In genomic region chr2:117331634-117332033, GRCm38 (mm10) we compare ENCODE assay signal across 9 mouse cellular contexts. TPM values are rescaled to one million over a fixed set of nuclear protein-coding genes. Genes with fewer than 3 reads are reported as not detected.
DNase-seq lines count a peak whose midpoint lies in the region; ATAC-seq and TF ChIP-seq lines count a peak whose summit lies in the region.
"Had no signal": no experiment of that assay in that cellular context is flagged by ENCODE, and none has a peak within 500 bp of the region (broad histone marks: within the 10 kb centered on the region; RNA-seq: fewer than 3 reads in every experiment).

No protein-coding gene starts in this region.

- DNase-seq in liver, embryonic 11.5 days (ENCODE audit: low spot score) = no peak
- no peak for DNase-seq in liver
- DNase-seq in ES-CJ7 (ENCODE audit: low read depth, low spot score) = peak; percentile 48
- peak; percentile 58 for DNase-seq in splenic B cell, adult 2 months (ENCODE audit: low read depth, low spot score)
- no peak for DNase-seq in urinary bladder, postnatal 14 days (ENCODE audit: low spot score)
- DNase-seq in adrenal gland, postnatal 10 days = no peak

- no peaks in the 10 kb centered on the region for H3K9me3 ChIP-seq in liver, embryonic 11.5 days (ENCODE audit: control insufficient read depth, low read length)
- H3K9me3 ChIP-seq: hindbrain, embryonic 12.5 days; neural tube, embryonic 12.5 days had no signal

- no peaks in the 10 kb centered on the region for H3K27me3 ChIP-seq in liver, embryonic 11.5 days (replicated peaks; ENCODE audit: control insufficient read depth, insufficient read depth, low read length)
- H3K27me3 ChIP-seq in splenic B cell, adult 2 months (ENCODE audit: control insufficient read depth, insufficient read depth, low read length, poor library complexity, severe bottlenecking) = no peaks in the 10 kb centered on the region
- H3K27me3 ChIP-seq: hindbrain, embryonic 12.5 days; neural tube, embryonic 12.5 days had no signal

- 41% methylated on average over 5 of the region's 5 CpGs for WGBS in liver, embryonic 11.5 days

- no peak overlapping the region for H3K4me3 ChIP-seq in liver, embryonic 11.5 days (ENCODE audit: low read depth, low read length)
- no peak overlapping the region for H3K4me3 ChIP-seq in cortical plate, adult 2 months (ENCODE audit: insufficient read depth, low read length)
- H3K4me3 ChIP-seq: hindbrain, embryonic 12.5 days; neural tube, embryonic 12.5 days had no signal

- ATAC-seq in liver, embryonic 11.5 days (replicated peaks; ENCODE audit: low FRiP score) = peak; percentile 29; the same call in 1 of the 2 replicates

- TF ChIP-seq POLR2A in cortical plate, adult 2 months (IDR thresholded peaks at IDR 0.05; ENCODE audit: extremely low read depth, insufficient read depth, low read length) = no peak

- H3K27ac ChIP-seq in liver, embryonic 11.5 days (ENCODE audit: low read depth, low read length) = no peak overlapping the region
- no peak overlapping the region for H3K27ac ChIP-seq in cortical plate, adult 2 months (ENCODE audit: insufficient read depth, low read length)
- H3K27ac ChIP-seq: hindbrain, embryonic 12.5 days; neural tube, embryonic 12.5 days had no signal

- no peak overlapping the region for H3K9ac ChIP-seq in liver, embryonic 11.5 days (ENCODE audit: low read depth, low read length)
- H3K9ac ChIP-seq: hindbrain, embryonic 12.5 days; neural tube, embryonic 12.5 days had no signal

- H3K36me3 ChIP-seq in liver, embryonic 11.5 days (ENCODE audit: control insufficient read depth, insufficient read depth, low read length) = no peaks in the 10 kb centered on the region
- peaks cover 7% of the 10 kb centered on the region for H3K36me3 ChIP-seq in splenic B cell, adult 2 months (ENCODE audit: control insufficient read depth, insufficient read depth, low read length, poor library complexity, severe bottlenecking)
- H3K36me3 ChIP-seq: hindbrain, embryonic 12.5 days; neural tube, embryonic 12.5 days had no signal

- H3K4me2 ChIP-seq in liver, embryonic 11.5 days = no peak overlapping the region
- H3K4me2 ChIP-seq: hindbrain, embryonic 12.5 days; neural tube, embryonic 12.5 days had no signal

- no peaks in the 10 kb centered on the region for H3K4me1 ChIP-seq in liver, embryonic 11.5 days (replicated peaks; ENCODE audit: control insufficient read depth, insufficient read depth, low read length)
- H3K4me1 ChIP-seq in cortical plate, adult 2 months (ENCODE audit: control insufficient read depth, insufficient read depth, low read length) = peaks cover 18% of the 10 kb centered on the region
- H3K4me1 ChIP-seq: hindbrain, embryonic 12.5 days had no signal

- TF ChIP-seq CTCF in cortical plate, adult 2 months (IDR thresholded peaks at IDR 0.05; ENCODE audit: extremely low read depth, insufficient read depth, low read length) = 0 out of 2 replicates have a peak, but pooled peaks have one; percentile 29

RNA-seq across cellular contexts. Expression of gene Rasgrp1, which starts 11.2 kb away (rescaled TPM):
- 0.26 and 0.62 TPM in 2 replicates for polyA plus RNA-seq in liver, embryonic 11.5 days (2014; fragmentation: Nextera tagmentation; extraction: Ambion mirVana)
- 194 and 204 TPM in 2 replicates for polyA plus RNA-seq in cortical plate, adult 2 months (2012; rRNA removed)
- 1 to 10 TPM; 2.7 to 3.2 TPM for total RNA-seq in adrenal gland, postnatal 10 days (2021)

Comparison
In these comparisons a context has a peak if more than half of its experiments do, and no peak if none do; other contexts are left out.
1. DNase-seq: peak in ES-CJ7 (single experiment) and splenic B cell, adult 2 months (single experiment); none in liver, embryonic 11.5 days (single experiment), liver (single experiment), urinary bladder, postnatal 14 days (single experiment) and adrenal gland, postnatal 10 days (single experiment).
2. RNA of gene Rasgrp1, which starts 11.2 kb away (polyA plus RNA-seq): 194 to 204 TPM in cortical plate, adult 2 months; 0.26 to 0.62 TPM in liver, embryonic 11.5 days; every median in the first group is over 100 times any median in the second.